Mouse (Mus musculus): Measurements from ENCODE around the gene Senp5.

- no peak for TF ChIP-seq CTCF (IDR thresholded peaks at IDR 0.05; ENCODE audit: low read depth)
- no peak for TF ChIP-seq EP300 (IDR thresholded peaks at IDR 0.05; ENCODE audit: low read depth)
Observed at GRCm38 (mm10) chr16:32004731-32005130, 1.6 kb upstream of the Senp5 start.

Measured in liver, postnatal 0 days (tissue).